Mouse (Mus musculus) limb, embryonic 11.5 days (tissue): ENCODE data around the gene Itgam. TPM values are rescaled to one million over a fixed set of nuclear protein-coding genes. Genes with fewer than 3 reads are reported as not detected.

Experiments used
- ATAC-seq: fragments of 200-750 bp; cut with Nextera tagmentation; 2 replicates; pipeline ENCODE4 v1.8.0; 2017; ENCODE audit warnings: low read depth; ENCODE audit not compliant: insufficient number of reproducible peaks, low FRiP score, low TSS enrichment
- DNase-seq: peaks from one replicate; pipeline ENCODE4 v3.0.0-alpha.2; 2015; ENCODE audit warnings: low spot score
- H3K27ac ChIP-seq: fragments of 300-500 bp; sonication (generic); replicated peaks from 2 replicates; pipeline ENCODE4 v1.5.1; 2014; ENCODE audit warnings: low read depth, mild to moderate bottlenecking, low read length
- H3K27me3 ChIP-seq: fragments of 300-500 bp; sonication (generic); 2 replicates; pipeline ENCODE4 v1.6.1; 2014; ENCODE audit warnings: mild to moderate bottlenecking, low read length, mixed read lengths; ENCODE audit not compliant: control insufficient read depth, insufficient read depth
- H3K36me3 ChIP-seq: fragments of 300-500 bp; sonication (generic); 2 replicates; pipeline ENCODE4 v1.6.1; 2014; ENCODE audit warnings: mild to moderate bottlenecking, low read length, moderate library complexity, mixed read lengths; ENCODE audit not compliant: control insufficient read depth, insufficient read depth
- H3K4me1 ChIP-seq: fragments of 300-500 bp; sonication (generic); 2 replicates; pipeline ENCODE4 v1.6.1; 2014; ENCODE audit warnings: low read length, mixed read lengths; ENCODE audit not compliant: control insufficient read depth, insufficient read depth
- H3K4me2 ChIP-seq: fragments of 300-500 bp; sonication (generic); 2 replicates; pipeline ENCODE4 v1.6.1; 2014; ENCODE audit warnings: low read depth, mild to moderate bottlenecking, moderate library complexity; ENCODE audit not compliant: severe bottlenecking
- H3K4me3 ChIP-seq: fragments of 300-500 bp; sonication (generic); 2 replicates; pipeline ENCODE4 v1.5.1; 2014; ENCODE audit warnings: low read depth, low read length
- H3K9ac ChIP-seq: fragments of 300-500 bp; sonication (generic); 2 replicates; pipeline ENCODE4 v1.6.1; 2014; ENCODE audit warnings: mild to moderate bottlenecking, low read length
- H3K9me3 ChIP-seq: fragments of 300-500 bp; sonication (generic); 2 replicates; pipeline ENCODE4 v1.6.1; 2016; ENCODE audit warnings: low read length; ENCODE audit not compliant: control insufficient read depth
- WGBS: fragments of 180-500 bp; shearing (Covaris S2); extraction: QIAGEN DNeasy Blood & Tissue Kit; methylation state at CpG from one replicate; pipeline ENCODE4 v1.1.7; 2014; 5-methylcytosine and 5-hydroxymethylcytosine counted together
- polyA plus RNA-seq: library from polyadenylated mRNA; unstranded; fragments of >200 nt; fragmentation: Nextera tagmentation; extraction: Ambion mirVana; gene quantifications from 2 replicates; pipeline ENCODE4 v1.2.1, GENCODE M21; 2014

The Itgam gene
- polyA plus RNA-seq, 1 experiment from 2014 or later = 0.28 TPM

- Histone ChIP-seq H3K9ac (no peak overlapping the region), H3K27me3 (no peaks in the 10 kb centered on the region), H3K9me3 (no peaks in the 10 kb centered on the region), H3K4me2 (no peak overlapping the region), H3K27ac (no peak overlapping the region), H3K36me3 (no peaks in the 10 kb centered on the region), H3K4me3 (no peak overlapping the region), H3K4me1 (no peaks in the 10 kb centered on the region)
- DNase-seq (no peak), ATAC-seq (no peak)
- WGBS = 72% methylated on average over 2 of the region's 2 CpGs
Measured at GRCm38 (mm10) chr7:128045640-128046039, 16.8 kb upstream of the Itgam start.

- DNase-seq (no peak), ATAC-seq (no peak)
- Histone ChIP-seq H3K9ac (no peak overlapping the region), H3K9me3 (no peaks in the 10 kb centered on the region), H3K36me3 (no peaks in the 10 kb centered on the region), H3K4me3 (no peak overlapping the region), H3K27me3 (no peaks in the 10 kb centered on the region), H3K27ac (no peak overlapping the region), H3K4me1 (no peaks in the 10 kb centered on the region), H3K4me2 (no peak overlapping the region)
- 94% methylated on average over 4 of the region's 4 CpGs for WGBS
Measured at GRCm38 (mm10) chr7:128048819-128049218, 13.6 kb upstream of the Itgam start.

DNA sequence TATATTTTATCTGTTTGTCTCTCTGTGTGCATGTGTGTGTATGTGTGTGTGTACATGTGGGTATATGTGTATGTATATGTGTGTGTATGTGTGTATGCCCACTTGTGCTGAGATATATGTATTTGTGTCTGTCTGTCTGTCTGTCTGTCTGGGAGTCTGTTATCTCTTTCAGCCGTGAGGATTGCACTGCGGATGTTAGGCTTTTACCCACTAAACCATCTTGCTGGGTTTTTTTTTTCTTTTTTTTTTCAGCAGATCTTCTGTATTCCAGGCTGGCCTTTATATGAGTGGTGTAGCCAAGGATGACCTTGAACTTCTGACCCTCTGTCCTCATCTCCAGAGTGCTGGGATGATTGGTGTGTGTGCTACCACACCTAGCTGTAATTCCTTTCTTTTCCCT lies 13.2 kb upstream of the Itgam start:
- Histone ChIP-seq H3K9ac (no peak overlapping the region), H3K4me3 (no peak overlapping the region), H3K4me2 (no peak overlapping the region), H3K4me1 (no peaks in the 10 kb centered on the region), H3K27me3 (no peaks in the 10 kb centered on the region), H3K9me3 (no peaks in the 10 kb centered on the region), H3K27ac (no peak overlapping the region), H3K36me3 (no peaks in the 10 kb centered on the region)
- no peak for DNase-seq
- WGBS = 93% methylated on average over 2 of the region's 2 CpGs
- ATAC-seq = no peak

- no peaks in the 10 kb centered on the region for H3K27me3 ChIP-seq
- H3K36me3 ChIP-seq = no peaks in the 10 kb centered on the region
- H3K9ac ChIP-seq = no peak overlapping the region
- WGBS = 68% methylated on average over 4 of the region's 4 CpGs
- no peaks in the 10 kb centered on the region for H3K9me3 ChIP-seq
- H3K4me1 ChIP-seq = no peaks in the 10 kb centered on the region
- H3K27ac ChIP-seq = no peak overlapping the region
- no peak overlapping the region for H3K4me3 ChIP-seq
- ATAC-seq = no peak
- DNase-seq = no peak
- H3K4me2 ChIP-seq = no peak overlapping the region
Measured at GRCm38 (mm10) chr7:128050739-128051138, 11.7 kb upstream of the Itgam start.

- DNase-seq (no peak), ATAC-seq (no peak)
- Histone ChIP-seq H3K27ac (no peak overlapping the region), H3K9ac (no peak overlapping the region), H3K4me2 (no peak overlapping the region), H3K4me1 (no peaks in the 10 kb centered on the region), H3K4me3 (no peak overlapping the region), H3K9me3 (no peaks in the 10 kb centered on the region), H3K36me3 (no peaks in the 10 kb centered on the region), H3K27me3 (no peaks in the 10 kb centered on the region)
- 60% methylated on average over 5 of the region's 5 CpGs for WGBS
Measured at GRCm38 (mm10) chr7:128053061-128053460, 9.4 kb upstream of the Itgam start.

DNA sequence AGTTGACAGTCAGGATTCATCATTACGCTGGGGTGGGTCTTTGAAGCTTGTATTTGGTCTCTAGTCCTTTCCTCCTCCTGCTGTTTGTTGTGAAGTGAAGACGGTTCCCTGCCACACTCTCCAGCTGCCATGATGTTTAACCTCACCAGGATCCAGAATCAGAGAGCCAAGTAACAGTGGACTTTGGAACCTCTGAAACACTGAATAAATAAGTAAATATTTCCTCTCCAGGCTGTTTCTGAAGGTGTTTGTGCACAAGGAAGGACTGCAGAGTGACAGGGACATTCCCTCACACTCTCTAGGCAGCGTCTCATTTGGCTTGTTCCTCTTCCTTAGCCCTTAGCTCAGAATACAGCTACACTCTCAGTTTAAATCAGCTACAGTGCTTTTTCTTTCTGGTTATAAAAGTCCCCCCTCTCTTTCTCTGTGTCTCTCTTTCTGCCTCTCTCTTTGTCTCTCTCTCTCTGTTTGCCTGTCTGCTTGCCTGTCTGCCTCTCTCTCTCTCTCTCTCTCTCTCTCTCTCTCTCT lies 5.5 kb upstream of the Itgam start:
- no peak overlapping the region for H3K4me2 ChIP-seq
- no peaks in the 10 kb centered on the region for H3K27me3 ChIP-seq
- no peak for DNase-seq
- no peaks in the 10 kb centered on the region for H3K36me3 ChIP-seq
- no peaks in the 10 kb centered on the region for H3K9me3 ChIP-seq
- no peak overlapping the region for H3K9ac ChIP-seq
- H3K27ac ChIP-seq = no peak overlapping the region
- H3K4me3 ChIP-seq = no peak overlapping the region
- ATAC-seq = no peak
- H3K4me1 ChIP-seq = no peaks in the 10 kb centered on the region
- 67% methylated on average over 3 of the region's 3 CpGs for WGBS

GRCm38 (mm10) chr7:128057860-128058259 lies 4.6 kb upstream of the Itgam start:
- no peak overlapping the region for H3K4me2 ChIP-seq
- no peaks in the 10 kb centered on the region for H3K4me1 ChIP-seq
- H3K9ac ChIP-seq = no peak overlapping the region
- no peaks in the 10 kb centered on the region for H3K9me3 ChIP-seq
- no peaks in the 10 kb centered on the region for H3K27me3 ChIP-seq
- no peak for ATAC-seq
- H3K4me3 ChIP-seq = no peak overlapping the region
- DNase-seq = no peak
- no peaks in the 10 kb centered on the region for H3K36me3 ChIP-seq
- no peak overlapping the region for H3K27ac ChIP-seq
- 83% methylated on average over 8 of the region's 8 CpGs for WGBS

GRCm38 (mm10) chr7:128058576-128058975 lies 3.9 kb upstream of the Itgam start:
- WGBS = 76% methylated on average over 7 of the region's 7 CpGs
- H3K36me3 ChIP-seq = no peaks in the 10 kb centered on the region
- no peak for ATAC-seq

DNA sequence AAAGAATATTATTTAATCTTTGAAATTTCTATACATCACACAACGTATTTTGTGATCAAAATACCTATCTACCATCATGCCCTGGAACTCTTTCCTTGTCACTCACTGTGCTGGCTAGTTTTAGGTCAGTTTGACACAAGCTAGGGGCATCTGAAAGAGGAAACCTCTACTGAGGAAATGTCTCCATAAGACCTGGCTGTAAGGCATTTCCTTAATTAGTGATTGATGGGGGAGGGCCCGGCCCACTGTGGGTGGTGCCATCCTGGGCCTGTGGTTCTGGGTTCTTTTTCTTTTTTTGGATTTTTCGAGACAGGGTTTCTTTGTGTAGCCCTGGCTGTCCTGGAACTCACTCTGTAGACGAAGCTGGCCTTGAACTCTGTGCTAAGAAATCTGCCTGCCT lies 3.3 kb upstream of the Itgam start:
- Histone ChIP-seq H3K4me2 (no peak overlapping the region), H3K27me3 (no peaks in the 10 kb centered on the region), H3K9ac (no peak overlapping the region), H3K4me3 (no peak overlapping the region), H3K27ac (no peak overlapping the region), H3K9me3 (no peaks in the 10 kb centered on the region), H3K36me3 (no peaks in the 10 kb centered on the region), H3K4me1 (no peaks in the 10 kb centered on the region)
- ATAC-seq = no peak
- 80% methylated on average over 4 of the region's 4 CpGs for WGBS
- no peak for DNase-seq

More at GRCm38 (mm10) chr7:128058576-128058975, 3.9 kb upstream of the Itgam start:
- Histone ChIP-seq H3K27me3 (no peaks in the 10 kb centered on the region), H3K9ac (no peak overlapping the region), H3K27ac (no peak overlapping the region), H3K4me1 (no peaks in the 10 kb centered on the region), H3K9me3 (no peaks in the 10 kb centered on the region), H3K4me2 (no peak overlapping the region), H3K4me3 (no peak overlapping the region)
- no peak for DNase-seq
